Mouse (Mus musculus) gastrocnemius, postnatal 14 days (tissue): ENCODE measurements around the gene Prelid3b. TPM values are rescaled to one million over a fixed set of nuclear protein-coding genes. Genes with fewer than 3 reads are reported as not detected.

Source experiments
- DNase-seq: peaks from one replicate; pipeline ENCODE4 v3.0.0; 2021; ENCODE audit warnings: mixed read lengths
- intact Hi-C: fragments of 180-260 bp; cut with DNase I; formaldehyde crosslinking; loops from one replicate; pipeline ENCODE4 v1.15.1; 2025; ENCODE audit warnings: low total_unique reads
- total RNA-seq, 2 experiments: library from RNA; stranded (reverse); gene quantifications; 2 replicates each; pipeline ENCODE4 v1.2.3; 2021

Prelid3b gene
- total RNA-seq, 2 experiments from 2014 or later = 54.1 to 62.6 TPM

GRCm38 (mm10) chr2:174470333-174470732 lies 2.5 kb downstream of the Prelid3b start:
- no peak for DNase-seq
- intact Hi-C loops = loop anchor here (10.0 kb wide), 1 partner anchor 146 kb away; no protein-coding TSS in a partner anchor

DNA sequence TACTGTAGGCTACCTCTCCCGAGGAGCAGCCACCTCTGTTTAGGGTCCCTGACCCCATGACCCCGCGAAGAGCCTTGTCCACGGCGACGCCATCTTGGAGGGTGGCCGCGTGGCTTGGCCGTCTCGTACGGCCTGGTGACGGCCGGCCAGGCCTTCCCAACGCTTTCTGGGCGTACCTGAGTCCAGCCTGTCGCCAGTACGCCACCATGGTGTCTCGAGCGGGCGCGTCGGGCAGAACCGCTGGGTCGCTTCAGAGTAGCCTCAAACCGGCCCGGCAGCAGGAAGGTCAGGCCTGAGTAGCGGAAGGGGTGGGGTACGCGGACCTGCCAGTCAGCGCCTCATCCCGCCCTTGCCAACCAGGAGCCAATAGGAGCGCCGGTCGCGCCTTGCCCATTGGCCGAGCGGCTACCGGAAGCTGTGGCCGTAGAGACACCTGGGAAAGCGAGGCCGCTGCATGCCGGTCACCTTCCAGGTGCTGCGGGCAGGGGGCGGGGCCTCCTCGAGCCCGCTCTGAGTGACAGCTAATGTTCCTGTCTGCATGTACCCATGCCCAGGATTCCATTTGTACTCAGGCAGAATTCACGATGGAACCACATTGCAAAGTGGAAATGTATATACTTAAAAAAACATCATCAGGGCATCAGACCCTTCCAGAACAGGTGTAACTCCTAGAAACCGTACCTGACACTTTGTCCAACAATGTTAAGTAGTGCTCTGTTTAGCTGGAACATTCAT lies 8.9 kb downstream of the Prelid3b start, which contains the start of gene Atp5e:
Gene Atp5e, minus strand, starts transcription at position 317 of the 735 bp plus-strand sequence.
- intact Hi-C loops = no loop called here
- DNase-seq = peak; percentile 96

GRCm38 (mm10) chr2:174463370-174463769 lies 9.5 kb downstream of the Prelid3b start:
- intact Hi-C loops = no loop called here
- no peak for DNase-seq

- intact Hi-C loops = no loop called here
- DNase-seq = no peak
These were observed 13.5 kb downstream of the Prelid3b start for GRCm38 (mm10) chr2:174459365-174459764.

DNA sequence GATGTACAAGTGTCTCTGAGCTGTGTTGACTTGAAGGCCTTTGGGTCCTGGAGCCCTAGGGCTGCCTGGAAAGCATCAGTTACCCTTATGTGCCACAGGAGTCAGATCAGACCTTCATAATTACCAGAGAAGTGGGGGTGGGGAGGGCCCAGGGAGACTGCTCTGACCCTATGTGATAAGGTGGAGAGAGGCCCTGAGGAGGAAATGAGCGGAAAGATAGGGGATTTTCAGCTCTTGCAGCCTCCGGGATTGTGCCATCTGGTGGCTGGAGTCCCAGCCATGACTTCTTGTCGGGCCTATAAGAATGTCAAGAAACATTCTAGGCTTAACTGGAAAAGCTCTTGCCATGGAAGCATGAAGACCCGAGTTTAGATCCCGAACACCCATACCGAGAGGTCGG lies 19.2 kb downstream of the Prelid3b start:
- DNase-seq = no peak
- intact Hi-C loops = no loop called here

DNA sequence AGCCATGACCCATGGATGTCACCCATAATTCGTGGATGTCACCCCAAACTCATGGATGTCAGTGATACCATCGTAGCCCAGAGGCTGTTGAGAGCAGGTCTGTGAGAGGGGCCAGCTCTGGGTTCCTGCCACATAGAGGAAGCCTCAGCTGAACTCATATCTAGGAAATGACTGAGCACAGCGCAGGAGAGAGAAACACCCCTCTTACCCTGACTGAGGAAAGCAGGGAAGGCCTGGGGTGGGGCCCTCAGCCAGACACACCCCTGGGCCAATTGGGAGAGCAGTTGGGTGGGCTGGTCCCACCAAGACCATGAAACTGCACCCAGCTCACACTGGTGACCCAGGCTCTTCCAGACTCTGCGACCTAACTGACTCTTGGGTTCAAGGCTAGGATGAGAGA lies 22.5 kb downstream of the Prelid3b start, which contains the start of gene Tubb1:
Gene Tubb1, plus strand, starts transcription at position 343 of the 400 bp plus-strand sequence.
- DNase-seq = no peak
- intact Hi-C loops = no loop called here

GRCm38 (mm10) chr2:174448405-174448804 lies 24.5 kb downstream of the Prelid3b start:
- intact Hi-C loops = no loop called here
- DNase-seq = no peak

GRCm38 (mm10) chr2:174446905-174447304 lies 26.0 kb downstream of the Prelid3b start:
- intact Hi-C loops = no loop called here

DNA sequence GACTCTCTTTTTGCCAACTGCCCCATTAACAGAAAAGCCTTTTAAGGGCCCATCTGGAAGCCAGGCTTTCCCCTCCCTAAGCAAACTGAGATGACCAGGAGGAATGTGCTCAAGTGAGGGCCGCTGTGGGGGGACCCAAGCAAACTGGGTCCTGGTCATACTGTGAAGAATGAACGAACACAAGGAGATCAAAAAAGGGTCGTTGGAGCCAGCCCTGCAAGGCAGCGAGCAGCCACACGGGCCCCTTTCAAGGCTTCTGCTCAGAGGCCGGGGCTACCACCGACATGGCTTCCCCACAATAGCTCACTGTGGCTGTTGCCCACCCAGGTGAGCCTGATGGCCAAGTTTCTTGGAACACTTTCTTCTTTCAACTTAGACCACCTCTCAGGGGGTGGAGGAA lies 26.4 kb downstream of the Prelid3b start:
- intact Hi-C loops = no loop called here
- DNase-seq = no peak

More at GRCm38 (mm10) chr2:174446905-174447304, 26.0 kb downstream of the Prelid3b start:
- no peak for DNase-seq

- no peak for DNase-seq
- intact Hi-C loops = no loop called here
These were observed 27.9 kb downstream of the Prelid3b start for GRCm38 (mm10) chr2:174445018-174445417.

DNA sequence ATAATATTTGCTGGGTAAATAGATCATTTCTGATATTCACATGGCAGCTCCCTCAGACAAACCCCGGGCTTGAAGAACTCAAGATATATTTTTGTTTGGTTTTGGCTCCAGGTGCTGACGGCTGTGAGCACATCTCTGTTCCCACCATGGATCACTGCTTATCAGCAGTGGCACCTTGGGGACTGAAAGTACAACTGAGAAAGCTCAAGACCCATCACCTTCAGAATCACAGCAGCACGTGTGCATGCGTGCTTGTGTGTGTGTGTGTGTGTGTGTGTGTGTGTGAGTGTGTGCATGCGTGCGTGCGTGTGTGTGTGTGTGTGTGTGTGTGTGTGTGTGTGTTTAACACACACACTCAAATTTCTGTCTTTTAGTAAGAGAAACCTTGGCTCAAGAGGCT lies 28.5 kb downstream of the Prelid3b start:
- no peak for DNase-seq
- intact Hi-C loops = no loop called here

DNA sequence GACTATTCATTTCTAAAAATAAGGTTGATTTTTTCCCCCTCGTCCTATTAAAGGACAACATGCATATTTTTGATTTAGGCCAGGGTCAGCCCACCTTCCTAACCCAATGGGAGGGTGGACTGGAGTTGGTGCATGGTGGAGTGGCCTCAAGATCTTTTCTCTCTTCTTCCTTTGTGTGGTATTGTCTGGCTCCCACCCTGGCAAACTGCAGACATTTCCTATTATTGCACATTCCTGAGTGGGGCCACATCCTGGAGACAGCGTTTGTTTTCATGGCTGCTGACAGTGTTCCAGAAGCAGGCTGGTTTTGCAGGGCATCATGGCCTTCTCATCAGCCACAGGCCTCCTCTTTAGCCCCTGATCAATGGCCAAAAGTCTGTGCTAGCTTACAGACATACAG lies 29.8 kb downstream of the Prelid3b start:
- intact Hi-C loops = no loop called here
- no peak for DNase-seq

GRCm38 (mm10) chr2:174442460-174442859 lies 30.4 kb downstream of the Prelid3b start:
- no peak for DNase-seq
- intact Hi-C loops = no loop called here

DNA sequence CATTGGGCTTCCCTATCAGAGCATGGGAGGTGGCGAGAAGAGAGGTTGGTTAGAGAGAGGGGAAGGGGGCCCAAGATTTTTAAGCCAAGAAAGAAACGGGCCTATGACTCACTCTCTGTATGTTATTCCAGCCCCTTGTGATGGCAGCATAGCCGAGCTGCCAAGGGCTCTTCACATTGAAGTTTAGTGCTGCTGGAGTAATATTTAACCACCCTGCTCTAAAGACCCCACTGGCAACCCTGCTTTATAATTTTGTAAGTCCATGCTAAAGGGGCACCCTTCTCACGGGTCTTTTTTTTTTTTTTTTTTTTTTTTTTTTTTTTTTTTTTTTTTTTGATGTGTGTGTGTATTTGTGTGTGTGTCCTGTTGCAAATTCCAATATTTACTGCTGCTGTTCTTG lies 31.0 kb downstream of the Prelid3b start:
- DNase-seq = no peak
- intact Hi-C loops = no loop called here

DNA sequence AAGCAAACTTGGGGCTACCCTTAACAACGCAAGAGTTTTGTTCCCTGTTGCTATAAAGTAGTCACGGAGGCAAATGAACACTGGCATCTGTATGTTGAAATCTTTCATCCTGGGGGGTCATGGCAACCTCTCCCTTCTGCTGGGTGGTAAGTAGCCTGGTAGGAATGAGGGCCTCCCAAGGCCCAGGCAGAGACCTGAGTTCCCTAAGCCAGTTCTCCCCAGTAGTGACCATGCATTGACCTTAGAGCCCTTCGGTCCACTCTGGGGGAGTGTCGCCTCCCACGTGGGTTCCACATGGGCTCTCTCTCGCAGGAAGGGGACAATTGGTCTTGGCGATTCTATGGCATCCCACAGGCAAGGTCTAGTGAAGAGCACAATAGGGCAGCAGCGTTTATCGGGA lies 32.9 kb downstream of the Prelid3b start:
- intact Hi-C loops = no loop called here
- no peak for DNase-seq

- intact Hi-C loops = no loop called here
- DNase-seq = no peak
These were observed 33.4 kb downstream of the Prelid3b start for GRCm38 (mm10) chr2:174439450-174439838.

DNA sequence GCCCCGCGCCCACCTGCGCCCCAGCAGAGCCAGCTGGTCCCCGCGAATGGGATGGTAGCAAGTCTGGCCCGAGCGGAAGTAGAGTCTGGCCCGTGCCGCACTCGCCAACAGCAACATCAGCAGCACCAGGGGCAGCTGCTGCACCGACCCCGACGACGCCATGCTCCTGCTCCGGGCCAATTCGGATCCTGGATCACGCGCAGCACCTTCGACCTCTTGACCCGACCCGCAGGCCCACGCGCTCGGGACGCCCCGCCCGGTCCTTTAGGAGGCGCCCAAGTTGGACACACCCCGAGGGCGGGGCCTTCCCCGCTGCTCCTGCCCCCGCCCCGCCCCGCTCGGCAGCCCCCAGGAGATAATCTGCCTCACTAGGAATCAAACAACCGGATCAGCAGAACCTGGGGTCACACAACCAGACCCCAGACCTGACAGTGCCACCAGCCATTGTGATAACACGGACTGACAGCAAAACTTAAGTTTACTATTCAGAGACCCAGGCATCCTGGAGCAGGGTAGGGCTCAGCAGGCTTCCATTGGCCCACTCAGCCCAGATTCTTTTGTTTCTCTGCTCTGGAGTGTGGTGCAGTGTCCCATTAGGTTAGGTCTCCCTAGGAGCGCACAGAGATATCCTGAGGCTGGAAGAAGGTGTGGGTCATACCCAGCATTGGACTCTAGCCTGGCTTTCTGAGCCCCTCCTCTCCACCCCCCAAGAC lies 34.0 kb downstream of the Prelid3b start, which contains the start of gene Ctsz:
Gene Ctsz, minus strand, starts transcription at position 303 of the 713 bp plus-strand sequence.
- DNase-seq = peak; percentile 81
- intact Hi-C loops = no loop called here

- no peak for DNase-seq
- intact Hi-C loops = no loop called here
These were observed 34.7 kb downstream of the Prelid3b start for GRCm38 (mm10) chr2:174438181-174438580.

GRCm38 (mm10) chr2:174437697-174437982 lies 35.2 kb downstream of the Prelid3b start:
- intact Hi-C loops = no loop called here
- no peak for DNase-seq

DNA sequence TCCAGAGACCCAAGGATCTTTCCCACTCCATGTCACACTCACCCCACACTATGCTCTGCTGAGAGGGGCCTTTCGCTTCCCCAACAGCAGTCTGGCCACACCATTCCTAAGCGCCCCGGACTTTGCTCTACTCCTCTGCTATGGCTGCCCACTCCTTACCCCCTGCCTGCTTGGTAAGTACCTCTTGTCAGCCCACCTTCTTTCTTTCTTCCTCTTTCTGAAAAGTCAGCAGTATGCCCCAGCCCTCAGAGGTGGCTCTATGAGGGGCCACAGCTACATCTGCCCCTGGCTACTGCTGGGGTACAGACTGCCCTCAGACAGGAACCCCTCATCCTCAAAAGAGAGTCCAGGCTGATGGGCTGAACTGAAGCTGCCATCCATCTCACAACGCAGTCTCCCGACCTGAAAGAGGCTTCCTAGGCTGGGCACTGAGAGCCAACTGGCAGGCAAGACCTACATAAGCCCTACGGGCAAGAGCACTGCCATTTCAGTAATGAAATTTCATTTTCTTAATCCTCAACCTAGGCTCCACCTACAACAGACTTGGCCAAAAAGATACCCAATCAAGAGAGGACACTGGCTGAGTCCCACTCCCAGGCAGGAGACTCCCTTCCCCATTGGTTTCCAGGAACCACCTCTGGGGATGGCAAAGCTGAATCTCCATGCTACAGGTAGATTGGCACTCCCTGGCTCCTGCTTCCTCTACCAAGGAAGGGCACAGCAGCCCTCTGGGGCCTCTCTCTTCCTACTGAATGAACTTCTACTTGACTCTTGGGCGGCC lies 35.8 kb downstream of the Prelid3b start:
- no peak for DNase-seq
- intact Hi-C loops = no loop called here
